Mouse (Mus musculus): ENCODE measurements around the gene Umodl1. TPM values are rescaled to one million over a fixed set of nuclear protein-coding genes. Genes with fewer than 3 reads are reported as not detected.

Gene Umodl1
- polyA plus RNA-seq, 1 experiment: not detected

- no peaks in the 10 kb centered on the region for H3K79me3 ChIP-seq (ENCODE audit: low read depth)
- no peak overlapping the region for H3ac ChIP-seq (ENCODE audit: control insufficient read depth, insufficient read length, low read depth)
- no peaks in the 10 kb centered on the region for H3K36me3 ChIP-seq (ENCODE audit: control insufficient read depth, insufficient read depth)
- H3K27me3 ChIP-seq (ENCODE audit: control insufficient read depth, insufficient read depth, insufficient read length): no peaks in the 10 kb centered on the region
- no peaks in the 10 kb centered on the region for H3K79me2 ChIP-seq (ENCODE audit: control insufficient read depth, insufficient read depth)
- no peak overlapping the region for H3K4me3 ChIP-seq (ENCODE audit: insufficient read depth, poor library complexity, severe bottlenecking)
- TF ChIP-seq MYOG (IDR thresholded peaks at IDR 0.05; ENCODE audit: control insufficient read depth, extremely low read depth, insufficient read length) (no peak), MYOD1 (IDR thresholded peaks at IDR 0.05; ENCODE audit: control insufficient read depth, insufficient read length, low read depth) (no peak), CEBPB (IDR thresholded peaks at IDR 0.05; ENCODE audit: low read depth) (no peak), CTCF (IDR thresholded peaks at IDR 0.05; ENCODE audit: control insufficient read depth, insufficient read depth, insufficient read length) (no peak), USF1 (IDR thresholded peaks at IDR 0.05; ENCODE audit: low read depth) (no peak), FOSL1 (IDR thresholded peaks at IDR 0.05; ENCODE audit: insufficient read depth, low read length, poor library complexity, severe bottlenecking) (no peak), MAX (IDR thresholded peaks at IDR 0.05) (no peak)
These were observed 46.5 kb downstream of the Umodl1 start for GRCm38 (mm10) chr17:31000897-31001296.

GRCm38 (mm10) chr17:31002613-31003012, 48.2 kb downstream of the Umodl1 start:
- Histone ChIP-seq H3K79me2 (ENCODE audit: control insufficient read depth, insufficient read depth) (no peaks in the 10 kb centered on the region), H3K36me3 (ENCODE audit: control insufficient read depth, insufficient read depth) (no peaks in the 10 kb centered on the region), H3ac (ENCODE audit: control insufficient read depth, insufficient read length, low read depth) (no peak overlapping the region), H3K79me3 (ENCODE audit: low read depth) (no peaks in the 10 kb centered on the region), H3K27me3 (ENCODE audit: control insufficient read depth, insufficient read depth, insufficient read length) (no peaks in the 10 kb centered on the region), H3K4me3 (ENCODE audit: insufficient read depth, poor library complexity, severe bottlenecking) (no peak overlapping the region)
- TF ChIP-seq MAX (IDR thresholded peaks at IDR 0.05): no peak
- TF ChIP-seq FOSL1 (IDR thresholded peaks at IDR 0.05; ENCODE audit: insufficient read depth, low read length, poor library complexity, severe bottlenecking): no peak
- TF ChIP-seq CTCF (IDR thresholded peaks at IDR 0.05; ENCODE audit: control insufficient read depth, insufficient read depth, insufficient read length): no peak
- no peak for TF ChIP-seq CEBPB (IDR thresholded peaks at IDR 0.05; ENCODE audit: low read depth)
- no peak for TF ChIP-seq MYOD1 (IDR thresholded peaks at IDR 0.05; ENCODE audit: control insufficient read depth, insufficient read length, low read depth)
- no peak for TF ChIP-seq MYOG (IDR thresholded peaks at IDR 0.05; ENCODE audit: control insufficient read depth, extremely low read depth, insufficient read length)
- no peak for TF ChIP-seq USF1 (IDR thresholded peaks at IDR 0.05; ENCODE audit: low read depth)

GRCm38 (mm10) chr17:31005284-31005683, 50.8 kb downstream of the Umodl1 start:
- no peaks in the 10 kb centered on the region for H3K36me3 ChIP-seq (ENCODE audit: control insufficient read depth, insufficient read depth)
- no peaks in the 10 kb centered on the region for H3K79me3 ChIP-seq (ENCODE audit: low read depth)
- no peak overlapping the region for H3ac ChIP-seq (ENCODE audit: control insufficient read depth, insufficient read length, low read depth)
- no peak overlapping the region for H3K4me3 ChIP-seq (ENCODE audit: insufficient read depth, poor library complexity, severe bottlenecking)
- no peaks in the 10 kb centered on the region for H3K27me3 ChIP-seq (ENCODE audit: control insufficient read depth, insufficient read depth, insufficient read length)
- H3K79me2 ChIP-seq (ENCODE audit: control insufficient read depth, insufficient read depth): no peaks in the 10 kb centered on the region
- no peak for TF ChIP-seq MYOD1 (IDR thresholded peaks at IDR 0.05; ENCODE audit: control insufficient read depth, insufficient read length, low read depth)

- H3K79me2 ChIP-seq (ENCODE audit: control insufficient read depth, insufficient read depth): no peaks in the 10 kb centered on the region
- no peaks in the 10 kb centered on the region for H3K36me3 ChIP-seq (ENCODE audit: control insufficient read depth, insufficient read depth)
- H3K79me3 ChIP-seq (ENCODE audit: low read depth): no peaks in the 10 kb centered on the region
- TF ChIP-seq FOSL1 (IDR thresholded peaks at IDR 0.05; ENCODE audit: insufficient read depth, low read length, poor library complexity, severe bottlenecking) (no peak), CEBPB (IDR thresholded peaks at IDR 0.05; ENCODE audit: low read depth) (no peak), MYOD1 (IDR thresholded peaks at IDR 0.05; ENCODE audit: control insufficient read depth, insufficient read length, low read depth) (no peak), MYOG (IDR thresholded peaks at IDR 0.05; ENCODE audit: control insufficient read depth, extremely low read depth, insufficient read length) (no peak), CTCF (IDR thresholded peaks at IDR 0.05; ENCODE audit: control insufficient read depth, insufficient read depth, insufficient read length) (no peak), USF1 (IDR thresholded peaks at IDR 0.05; ENCODE audit: low read depth) (no peak), MAX (IDR thresholded peaks at IDR 0.05) (no peak)
- no peak overlapping the region for H3K4me3 ChIP-seq (ENCODE audit: insufficient read depth, poor library complexity, severe bottlenecking)
- no peaks in the 10 kb centered on the region for H3K27me3 ChIP-seq (ENCODE audit: control insufficient read depth, insufficient read depth, insufficient read length)
- H3ac ChIP-seq (ENCODE audit: control insufficient read depth, insufficient read length, low read depth): no peak overlapping the region
These were observed 52.9 kb downstream of the Umodl1 start for GRCm38 (mm10) chr17:31007357-31007756.

GRCm38 (mm10) chr17:31008416-31008815, 54.0 kb downstream of the Umodl1 start:
- Histone ChIP-seq H3K27me3 (ENCODE audit: control insufficient read depth, insufficient read depth, insufficient read length) (no peaks in the 10 kb centered on the region), H3K36me3 (ENCODE audit: control insufficient read depth, insufficient read depth) (no peaks in the 10 kb centered on the region), H3K4me3 (ENCODE audit: insufficient read depth, poor library complexity, severe bottlenecking) (no peak overlapping the region), H3ac (ENCODE audit: control insufficient read depth, insufficient read length, low read depth) (no peak overlapping the region), H3K79me3 (ENCODE audit: low read depth) (no peaks in the 10 kb centered on the region), H3K79me2 (ENCODE audit: control insufficient read depth, insufficient read depth) (no peaks in the 10 kb centered on the region)
- TF ChIP-seq CEBPB (IDR thresholded peaks at IDR 0.05; ENCODE audit: low read depth) (no peak), FOSL1 (IDR thresholded peaks at IDR 0.05; ENCODE audit: insufficient read depth, low read length, poor library complexity, severe bottlenecking) (no peak), CTCF (IDR thresholded peaks at IDR 0.05; ENCODE audit: control insufficient read depth, insufficient read depth, insufficient read length) (no peak), MAX (IDR thresholded peaks at IDR 0.05) (no peak), USF1 (IDR thresholded peaks at IDR 0.05; ENCODE audit: low read depth) (no peak), MYOG (IDR thresholded peaks at IDR 0.05; ENCODE audit: control insufficient read depth, extremely low read depth, insufficient read length) (no peak), MYOD1 (IDR thresholded peaks at IDR 0.05; ENCODE audit: control insufficient read depth, insufficient read length, low read depth) (no peak)

Data from C2C12 (cell line).